Mouse (Mus musculus): ENCODE results near the gene Cyp2t4.

Cyp2t4 gene

GRCm38 (mm10) chr7:27185986-27186385 is 32.5 kb downstream of the Cyp2t4 start:
- DNase-seq = peak in 1 of 2 experiments; percentile 48

- DNase-seq = peak in 1 of 2 experiments; percentile 46
Measured at GRCm38 (mm10) chr7:27189271-27189931, 35.9 kb downstream of the Cyp2t4 start.

- DNase-seq = no peak
Measured at GRCm38 (mm10) chr7:27192434-27192833, 38.9 kb downstream of the Cyp2t4 start.

- DNase-seq = no peak
Measured at GRCm38 (mm10) chr7:27193731-27194130, 40.2 kb downstream of the Cyp2t4 start.

GRCm38 (mm10) chr7:27195681-27196611 is 42.4 kb downstream of the Cyp2t4 start, which contains the start of the genes BC024978 and Snrpa:
TSS of gene BC024978 (plus strand) at chr7:27195781.
TSS of gene Snrpa (minus strand) at chr7:27196271.
- peak; percentile 97 to 100 for DNase-seq

DNA sequence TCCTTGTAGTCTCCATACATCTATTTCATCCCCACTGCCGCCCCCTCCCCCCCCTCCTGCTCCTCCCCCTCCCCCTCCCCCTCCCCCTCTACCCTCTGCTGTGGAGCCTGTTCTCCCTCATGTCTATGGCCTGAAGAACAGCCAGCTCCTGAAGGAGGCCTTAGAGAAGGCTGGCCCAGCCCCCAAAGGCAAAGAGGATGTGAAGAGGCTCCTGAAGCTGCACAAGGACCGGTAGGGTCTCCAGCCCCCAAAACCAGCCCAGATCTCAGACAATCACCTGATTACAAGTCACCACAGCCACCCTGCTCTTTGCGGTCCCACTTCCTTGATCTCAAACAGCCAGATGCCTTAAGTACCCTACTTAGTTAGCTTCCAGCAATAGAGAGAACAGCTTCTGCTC is 43.6 kb downstream of the Cyp2t4 start:
- DNase-seq = no peak

- DNase-seq = no peak
Measured at GRCm38 (mm10) chr7:27197634-27198033, 44.1 kb downstream of the Cyp2t4 start.

GRCm38 (mm10) chr7:27198355-27198754 is 44.8 kb downstream of the Cyp2t4 start:
- DNase-seq = no peak

GRCm38 (mm10) chr7:27198779-27199178 is 45.3 kb downstream of the Cyp2t4 start:
- DNase-seq = no peak

- DNase-seq = peak; percentile 49 to 60
Measured at GRCm38 (mm10) chr7:27203730-27204449, 50.4 kb downstream of the Cyp2t4 start.

Data from kidney, postnatal 36 days (tissue).